Mouse (Mus musculus) hematopoietic stem cell, adult 5-6 weeks (primary cell): Measurements from ENCODE around the gene Rab9. TPM values are rescaled to one million over a fixed set of nuclear protein-coding genes. Genes with fewer than 3 reads are reported as not detected.
"Not testable (repeated sequence)": the region's sequence is repeated elsewhere in the genome, so short reads cannot be mapped to it uniquely, and the experiment has no call there.

Experiments used
- ATAC-seq, 2 experiments: fragments of 125-278 bp in 1 of 2; replicated peaks in 1 of 2; 2 replicates each; pipeline ENCODE4 v1.8.0; 2016 to 2017; ENCODE audit warnings: inconsistent platforms in 2 of 2, mild to moderate bottlenecking in 2 of 2, moderate number of reproducible peaks in 2 of 2, low read depth in 1 of 2, moderate TSS enrichment in 1 of 2; ENCODE audit not compliant: low FRiP score in 2 of 2, poor library complexity in 2 of 2, severe bottlenecking in 2 of 2, insufficient read depth in 1 of 2, low TSS enrichment in 1 of 2
- total RNA-seq: library from RNA; stranded (forward); fragments of 172-1452, 232-1000 nt; gene quantifications from 2 replicates; pipeline ENCODE4 v1.2.3, GENCODE M21; 2017

Rab9 gene
- total RNA-seq = 47.3 and 84.6 TPM in 2 replicates

DNA sequence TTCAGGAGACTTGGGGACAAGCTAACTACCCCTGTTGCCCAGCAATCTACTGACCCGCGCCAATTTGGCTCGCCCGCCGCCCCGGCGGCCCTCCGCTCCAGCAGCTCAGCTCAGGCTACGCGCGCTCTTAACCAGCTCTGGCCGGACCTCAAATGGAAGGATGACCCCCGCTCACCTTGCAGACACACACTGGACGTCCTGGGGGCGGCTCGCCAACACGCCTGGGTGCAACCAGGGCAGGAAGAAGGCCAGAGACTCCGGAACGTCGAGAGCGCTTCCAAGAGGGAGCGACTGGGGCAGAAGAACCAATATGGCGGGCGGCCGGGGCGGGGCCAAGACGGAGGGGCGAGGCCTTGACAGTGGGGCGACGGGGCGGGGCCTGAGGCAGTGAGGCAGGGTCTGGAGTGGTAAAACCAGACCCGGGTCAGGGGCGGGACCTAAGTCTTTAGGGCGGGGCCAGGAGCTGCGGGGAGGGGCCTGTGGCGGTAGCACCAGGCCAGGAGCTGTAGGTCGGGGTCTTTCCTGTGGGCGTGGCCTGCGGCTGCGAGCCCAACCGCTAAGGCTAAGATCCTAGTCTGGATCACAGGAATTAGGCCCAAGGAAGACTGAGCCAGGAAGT, at the start of gene Rab9:
Gene Rab9 (minus strand): TSS at position 503 of the 619 bp plus-strand sequence.
- peak; percentile 93 to 97 for ATAC-seq

DNA sequence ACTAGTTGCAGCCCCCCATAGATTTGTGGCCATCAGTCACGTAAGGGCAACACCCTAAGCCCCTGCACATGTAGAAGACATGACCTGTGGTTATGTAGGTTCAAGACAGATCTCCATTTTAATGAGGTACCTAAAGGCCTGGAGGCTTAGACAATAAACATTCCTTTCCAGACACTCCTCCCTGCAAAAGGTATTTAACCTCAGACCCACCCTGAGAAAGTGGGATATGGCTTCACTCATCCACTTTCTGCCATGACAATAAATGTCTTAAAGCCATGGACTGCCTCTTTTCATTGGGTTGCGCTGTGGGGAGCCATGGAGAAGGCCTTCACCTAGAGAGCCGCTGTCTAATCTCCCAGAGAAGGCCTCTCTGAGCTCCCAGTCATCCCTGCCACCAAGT, 48.5 kb upstream of the Rab9 start:
- ATAC-seq = no peak

DNA sequence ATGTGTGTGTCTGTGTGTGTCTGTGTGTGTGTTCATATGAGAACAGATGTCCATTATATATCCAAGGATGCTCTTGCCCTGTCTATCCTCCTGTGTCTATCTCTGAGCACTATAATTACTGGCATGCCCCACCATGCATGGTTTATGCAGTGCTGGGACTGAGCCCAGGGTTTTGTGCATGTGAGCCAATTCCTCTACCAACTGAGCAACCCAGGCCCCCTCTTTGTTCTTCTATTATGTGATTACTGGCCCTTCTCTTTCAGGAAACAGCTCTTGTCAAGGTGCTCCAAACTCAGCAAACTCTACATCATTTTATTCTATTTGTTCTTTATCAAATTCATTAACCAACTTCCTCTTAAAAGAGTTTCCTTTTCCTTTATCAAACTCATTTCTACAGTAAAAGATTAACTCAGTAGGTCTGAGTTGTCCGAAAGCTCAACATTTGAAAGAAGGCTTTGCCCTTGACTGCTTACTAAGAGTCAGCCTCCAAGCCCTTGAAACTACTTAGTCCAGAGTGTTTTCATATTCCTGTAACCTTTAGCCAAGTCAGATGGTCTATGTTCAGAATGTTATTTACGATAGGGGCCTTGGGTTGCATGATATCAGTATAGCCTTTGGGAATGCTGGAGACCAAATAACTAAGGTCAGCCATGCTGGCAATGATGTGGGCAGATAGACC, 46.1 kb upstream of the Rab9 start:
- ATAC-seq = no peak

DNA sequence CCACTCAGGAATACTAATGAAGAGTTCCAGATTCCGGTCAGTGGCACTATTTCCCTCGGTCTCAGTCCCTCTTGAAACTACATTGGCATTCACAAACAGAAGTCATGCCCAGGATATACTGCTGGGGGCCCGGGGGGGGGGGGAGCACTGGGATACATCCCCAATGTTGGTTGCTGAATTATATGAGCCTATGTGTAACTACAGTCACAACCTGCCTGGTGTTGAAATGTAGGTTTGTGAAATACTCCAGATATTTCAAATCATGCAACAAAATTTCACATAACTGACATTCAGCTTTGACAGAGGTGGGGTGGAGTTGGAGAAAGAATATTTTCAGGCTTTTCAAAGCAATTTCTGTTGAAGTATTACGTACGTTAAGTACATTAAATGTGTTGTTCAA, 41.1 kb upstream of the Rab9 start:
- ATAC-seq = peak in 1 of 2 experiments; percentile 29; a peak in 1 of 4 replicates

DNA sequence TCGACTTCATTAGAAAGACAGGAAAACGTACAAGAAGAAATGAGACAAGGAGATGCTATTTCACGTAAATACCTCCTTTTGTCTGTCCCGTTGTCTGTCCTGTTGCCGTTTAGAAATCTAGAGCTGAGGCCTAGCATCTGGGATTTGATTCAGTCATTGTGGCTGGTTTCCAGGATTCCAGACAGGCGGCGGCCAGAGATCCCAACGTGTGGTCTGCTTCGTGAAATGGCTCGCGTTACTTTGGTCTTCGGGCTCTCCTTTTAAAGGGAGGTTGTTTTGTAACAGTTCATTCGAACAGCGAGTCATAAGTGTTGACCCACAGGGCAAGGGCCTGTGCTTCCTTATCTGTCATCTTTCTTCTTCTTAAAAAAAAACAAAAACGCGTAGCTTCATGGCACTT, 38.7 kb upstream of the Rab9 start, which contains the start of gene Tceanc:
Gene Tceanc (minus strand): TSS at position 223 of the 400 bp plus-strand sequence.
- no peak for ATAC-seq

DNA sequence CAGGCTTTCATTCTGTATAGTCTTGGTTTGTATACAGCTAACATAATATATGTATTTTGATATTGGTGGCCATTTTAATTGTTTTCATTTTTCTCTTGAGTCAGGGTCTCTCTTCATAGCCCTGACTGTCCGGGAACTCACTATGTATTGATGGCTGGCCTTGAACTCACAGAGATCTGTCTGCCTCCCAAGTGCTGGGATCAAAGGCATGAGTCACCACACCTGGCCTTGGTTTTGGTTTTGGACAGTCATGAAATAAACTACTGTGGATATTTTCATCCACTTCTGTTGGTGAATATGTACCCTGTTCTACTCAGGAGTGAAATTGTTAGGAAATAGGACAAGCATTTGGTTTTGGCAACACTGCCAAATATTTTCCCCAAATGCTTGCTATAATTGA, 37.0 kb upstream of the Rab9 start:
- no peak for ATAC-seq

DNA sequence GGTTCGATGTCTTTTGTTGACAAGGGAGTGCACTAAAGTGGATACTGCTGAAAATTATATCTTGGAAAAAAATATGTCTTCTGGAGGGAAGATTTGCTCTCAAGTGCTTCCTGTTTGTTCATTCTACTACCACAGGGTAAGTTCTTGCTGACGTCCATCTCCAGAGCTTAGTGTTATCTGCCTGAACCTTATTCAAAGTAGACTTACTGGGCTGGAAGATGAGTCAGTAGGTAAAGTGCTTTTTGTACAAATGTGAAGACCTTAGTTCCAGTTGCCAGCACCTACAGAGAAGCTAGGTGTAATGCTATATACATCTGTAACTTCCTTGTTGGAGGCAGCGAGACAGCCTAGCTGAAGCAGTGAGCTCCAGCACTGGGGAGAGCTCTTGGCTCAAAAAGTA, 36.3 kb upstream of the Rab9 start:
- no peak for ATAC-seq

DNA sequence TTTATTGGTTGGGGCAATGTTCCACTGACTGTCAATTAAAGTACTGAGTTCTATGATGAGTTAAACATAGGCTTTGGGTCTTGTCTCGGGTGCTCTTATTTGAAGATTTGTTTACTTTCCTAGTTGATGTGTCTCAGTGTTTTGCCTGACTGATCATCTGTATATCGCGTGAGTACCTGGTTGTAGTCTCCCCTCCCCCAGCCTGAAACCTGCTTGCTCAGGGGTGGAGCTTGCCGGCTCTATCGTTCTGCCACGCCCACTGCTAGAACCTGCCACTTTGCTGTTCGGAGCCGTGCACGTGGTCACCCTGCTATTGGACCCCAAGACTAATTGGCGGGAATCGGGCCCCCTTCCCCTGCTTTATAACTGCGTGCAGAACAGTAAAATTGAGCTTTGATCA, 34.4 kb upstream of the Rab9 start:
- ATAC-seq = not testable (repeated sequence)

DNA sequence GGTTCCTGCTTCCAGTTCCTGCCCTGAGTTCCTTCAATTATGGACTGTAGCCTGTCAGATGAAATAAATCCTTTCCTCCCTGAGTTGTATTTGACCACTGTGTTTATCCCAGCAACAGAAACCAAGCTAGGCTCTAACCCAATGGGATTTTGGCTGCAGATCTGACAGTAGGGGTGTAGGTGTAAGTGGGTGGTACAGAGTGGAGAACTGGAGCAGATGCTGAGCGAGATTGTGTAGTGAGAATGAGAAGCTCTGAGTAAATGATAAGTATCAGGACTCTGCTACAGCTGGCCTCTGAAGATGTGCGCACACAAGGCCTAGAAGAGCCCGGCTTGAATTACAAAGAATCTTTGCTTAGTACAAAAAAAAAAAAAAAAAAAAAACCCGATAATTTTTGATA, 32.4 kb upstream of the Rab9 start:
- ATAC-seq = no peak

DNA sequence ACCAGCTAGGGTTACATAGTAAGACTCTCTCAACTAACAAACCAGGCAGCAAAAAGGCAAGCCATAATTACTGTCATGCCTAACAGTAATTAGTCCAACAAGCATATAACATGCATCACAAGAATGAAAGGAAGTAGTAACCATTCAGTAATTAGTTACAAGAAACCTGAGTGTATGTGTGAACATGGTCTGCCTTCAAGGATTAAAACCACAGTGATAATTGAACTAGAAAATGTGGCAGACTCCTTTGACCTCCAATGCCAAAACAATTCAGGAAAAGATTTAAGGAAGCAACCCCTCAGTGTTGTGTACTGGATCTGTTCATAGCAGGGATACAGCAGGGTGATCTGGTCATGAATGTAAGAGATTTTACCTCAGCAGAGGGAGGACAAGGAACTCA, 31.4 kb upstream of the Rab9 start:
- no peak for ATAC-seq

DNA sequence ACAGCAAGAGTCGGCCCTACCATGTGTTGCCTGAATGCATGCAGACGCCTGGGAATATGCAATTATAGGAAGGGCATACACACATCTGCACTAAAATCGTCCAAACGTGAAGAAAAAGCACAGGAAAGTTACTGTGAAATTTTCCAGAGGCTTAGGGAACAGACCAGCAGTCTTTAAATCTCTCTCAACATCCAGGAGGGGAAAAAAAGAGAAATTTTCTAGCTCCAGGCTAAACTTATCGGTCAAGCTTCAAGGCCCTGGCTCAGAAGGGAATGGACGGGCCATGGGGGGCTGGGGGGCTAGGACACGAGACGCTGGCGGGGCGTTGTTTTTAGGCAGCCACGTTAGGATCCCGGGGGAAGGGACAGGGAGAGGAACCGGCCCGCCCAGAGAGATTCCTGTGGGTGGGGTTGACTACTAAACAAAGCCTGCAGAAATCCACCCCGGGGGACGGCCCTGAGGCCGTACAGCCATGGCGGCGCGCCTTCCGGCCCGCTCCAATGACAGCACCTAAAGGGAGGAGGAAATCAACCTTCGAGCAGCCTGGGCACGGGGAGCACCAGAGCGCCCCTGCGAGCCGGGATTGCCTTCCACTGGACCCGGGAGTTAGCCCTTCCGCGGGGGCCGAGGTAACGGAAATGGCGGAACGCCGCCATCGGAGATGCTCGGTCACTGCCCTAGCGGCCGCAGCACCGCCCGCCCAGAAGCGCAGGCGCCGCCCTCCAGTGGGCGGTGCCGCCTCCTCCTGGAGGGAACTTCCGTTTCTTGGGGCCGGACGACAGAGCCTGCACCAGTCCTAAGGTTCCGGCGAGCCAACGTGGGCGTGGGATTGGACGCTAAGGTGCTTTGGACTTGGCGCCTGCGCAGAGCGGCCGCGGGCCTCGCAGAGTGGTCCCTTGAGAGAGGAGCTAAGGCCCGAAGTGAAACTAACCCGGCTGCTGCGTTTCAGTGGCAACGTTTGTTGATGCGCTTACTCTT, 30.4 kb upstream of the Rab9 start:
- peak; percentile 98 to 99 for ATAC-seq

DNA sequence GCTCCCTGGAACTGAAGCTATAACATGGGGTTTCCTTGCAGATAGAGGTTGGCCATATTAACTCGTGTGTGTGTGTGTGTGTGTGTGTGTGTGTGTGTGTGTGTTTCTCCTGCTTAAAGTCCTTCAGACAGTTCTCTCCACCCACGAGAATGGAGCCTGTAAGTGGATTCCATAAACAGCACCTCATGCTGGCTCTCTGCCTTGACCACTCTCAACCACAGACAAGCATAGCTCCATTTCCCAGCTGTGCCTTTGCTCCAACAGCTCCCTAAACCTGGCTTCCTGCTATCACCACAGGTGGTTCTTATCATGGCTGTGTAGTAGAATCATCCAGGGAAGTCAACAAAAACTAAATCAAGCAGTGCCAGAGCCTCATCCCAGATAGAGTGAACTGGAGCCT, 24.8 kb upstream of the Rab9 start:
- no peak for ATAC-seq

DNA sequence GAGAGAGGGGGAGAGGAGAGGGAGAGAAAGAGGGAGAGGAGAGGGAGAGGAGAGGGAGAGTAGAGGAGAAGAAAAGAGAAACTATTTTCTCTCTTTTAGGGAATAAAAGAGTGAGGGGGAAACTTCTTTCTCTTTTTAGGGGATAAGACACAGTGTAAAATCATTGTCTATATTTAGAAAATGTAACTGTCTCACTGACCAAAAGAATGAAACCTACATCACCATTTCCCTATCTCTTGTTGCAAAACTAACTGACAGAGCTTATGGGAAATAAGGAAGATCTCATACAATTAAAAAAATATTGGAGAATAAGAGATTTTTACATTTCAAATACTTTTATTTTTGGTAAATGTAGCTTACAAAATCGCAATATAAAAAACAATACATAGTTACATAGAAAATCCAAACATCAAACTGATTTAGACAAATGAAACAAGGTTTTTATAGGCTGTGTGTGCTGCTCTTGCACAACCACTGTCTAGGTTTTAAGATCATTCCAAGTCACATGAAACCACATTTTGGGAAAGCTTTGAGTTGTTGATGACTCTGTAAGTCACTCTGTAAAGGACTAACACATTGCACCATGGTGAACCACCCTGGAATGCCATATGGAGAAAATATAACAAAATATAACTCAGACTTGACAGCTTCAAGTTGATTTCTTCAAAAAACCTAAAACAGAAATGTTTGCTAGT, 20.0 kb upstream of the Rab9 start:
- no peak for ATAC-seq

DNA sequence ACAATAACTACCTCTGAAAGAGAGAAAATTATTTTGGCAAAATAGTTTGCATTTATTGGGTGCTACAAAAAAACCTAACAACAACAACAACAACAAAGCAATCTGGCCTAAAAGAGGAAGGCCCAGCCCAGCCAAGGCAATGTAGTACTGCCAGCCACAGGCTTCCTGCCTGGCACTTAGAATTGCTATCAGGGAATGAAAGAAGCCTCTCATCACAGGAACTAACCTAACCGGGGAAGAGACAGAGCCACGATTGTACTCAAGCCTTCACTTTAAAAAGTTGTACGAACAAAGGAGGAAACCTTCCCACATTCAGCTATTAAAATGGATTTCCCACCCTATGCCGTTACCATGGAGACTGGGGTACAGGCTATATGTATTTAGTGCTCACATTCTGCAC, 18.1 kb upstream of the Rab9 start:
- ATAC-seq = peak; percentile 32 to 42; a peak in 1 of 4 replicates

DNA sequence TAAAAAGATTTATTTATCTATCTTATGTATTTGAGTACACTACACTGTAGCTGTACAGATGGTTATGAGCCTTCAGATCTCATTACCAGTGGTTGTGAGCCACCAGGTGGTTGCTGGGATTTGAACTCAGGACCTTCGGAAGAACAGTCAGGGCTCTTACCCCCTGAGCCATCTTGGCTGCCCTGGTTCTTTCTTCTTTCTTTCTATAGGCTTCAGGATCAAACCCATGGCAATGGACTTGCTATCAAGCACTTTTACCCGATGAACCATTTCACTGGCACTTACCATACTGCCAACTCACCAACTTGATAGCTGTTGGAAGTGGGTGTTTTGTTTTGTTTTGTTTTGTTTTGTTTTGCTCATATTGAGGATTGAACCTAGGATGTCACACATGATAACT, 15.4 kb upstream of the Rab9 start:
- ATAC-seq = no peak

DNA sequence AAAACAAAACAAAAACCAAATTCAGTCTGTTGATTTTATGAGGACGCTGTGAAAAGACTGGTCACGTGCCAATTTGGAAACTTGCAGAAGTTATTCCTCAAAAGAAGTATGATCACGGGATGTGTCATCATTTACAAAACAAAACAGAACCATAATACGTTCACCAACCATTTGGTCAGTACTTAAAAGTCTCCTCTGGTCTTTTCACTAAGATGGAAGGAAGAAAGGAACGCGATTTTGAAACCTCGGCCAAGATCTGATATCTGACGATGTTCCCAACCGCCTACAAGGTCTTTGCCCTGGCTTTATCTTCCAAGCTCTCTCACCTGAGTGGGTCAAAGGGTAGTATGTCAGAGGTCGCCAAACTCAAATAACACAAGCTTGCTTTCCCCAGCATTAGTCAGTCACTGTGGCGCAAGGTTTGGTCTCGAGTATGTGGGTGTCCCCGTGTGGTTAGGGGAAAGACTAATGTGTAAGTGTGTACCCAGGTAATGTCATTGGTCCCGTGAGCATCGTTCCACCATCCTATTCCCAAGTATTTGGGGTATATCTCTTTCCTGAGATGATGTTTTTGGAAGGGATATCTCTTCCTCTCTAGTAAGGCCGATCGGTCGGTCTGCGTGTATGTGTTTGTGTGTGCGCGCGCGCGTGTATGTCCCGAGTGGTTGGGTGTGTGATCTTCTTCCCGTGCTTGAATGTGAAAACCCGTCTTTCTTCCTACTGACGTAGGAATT, 869 bp downstream of the Rab9 start:
- peak in 1 of 2 experiments; percentile 14; a peak in 1 of 4 replicates for ATAC-seq

DNA sequence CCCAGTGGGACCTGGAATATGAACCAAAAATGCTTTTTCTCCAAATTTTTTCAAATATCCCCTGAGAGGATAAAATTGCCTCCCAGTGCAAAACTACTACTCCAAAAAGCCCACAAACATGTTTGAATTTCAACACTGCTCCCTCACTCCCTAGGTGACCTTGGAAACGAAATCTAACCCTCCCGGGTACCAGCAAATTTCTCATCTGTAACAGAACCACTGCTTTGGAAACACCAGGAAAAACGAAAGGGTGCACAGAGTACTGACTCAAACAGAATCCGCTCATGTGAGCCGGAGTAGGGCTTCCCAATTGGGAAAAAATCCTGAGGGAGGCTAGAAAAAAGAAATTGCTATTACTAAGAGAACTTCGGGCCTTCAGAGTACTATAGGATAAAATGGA, 2.3 kb downstream of the Rab9 start:
- no peak for ATAC-seq
